8 mouse cellular contexts compared by ENCODE assay signal in genomic region chr10:87485721-87486620, GRCm38 (mm10). TPM values are rescaled to one million over a fixed set of nuclear protein-coding genes. Genes with fewer than 3 reads are reported as not detected.
DNase-seq lines count a peak whose midpoint lies in the region; ATAC-seq lines count a peak whose summit lies in the region.

No protein-coding gene starts in this region.

- no peaks in the 10 kb centered on the region for H3K9me3 ChIP-seq in liver, embryonic 11.5 days (ENCODE audit: control insufficient read depth, low read length)
- no peaks in the 10 kb centered on the region for H3K9me3 ChIP-seq in forebrain, embryonic 14.5 days (replicated peaks; ENCODE audit: control insufficient read depth, low read length)
- H3K9me3 ChIP-seq in midbrain, embryonic 16.5 days (replicated peaks; ENCODE audit: control insufficient read depth, low read length, poor library complexity, severe bottlenecking): no peaks in the 10 kb centered on the region

- H3K4me3 ChIP-seq in liver, embryonic 11.5 days (ENCODE audit: low read depth, low read length): no peak overlapping the region
- H3K4me3 ChIP-seq in forebrain, embryonic 14.5 days (ENCODE audit: low read depth, low read length): peak overlapping the region; percentile 29
- peak overlapping the region; percentile 49 for H3K4me3 ChIP-seq in midbrain, embryonic 16.5 days (ENCODE audit: low read depth, low read length)

- DNase-seq in liver: peak; percentile 21
- no peak for DNase-seq in liver, embryonic 11.5 days (ENCODE audit: low spot score)
- DNase-seq in forebrain, embryonic 14.5 days (ENCODE audit: low spot score): peak; percentile 88
- peak; percentile 48 for DNase-seq in kidney, postnatal 14 days
- DNase-seq in gastrocnemius, postnatal 4 days (ENCODE audit: low spot score in 2 of 2): no peak

- ATAC-seq in liver, embryonic 11.5 days (replicated peaks; ENCODE audit: low FRiP score): no peak
- ATAC-seq in forebrain, embryonic 14.5 days: peak; percentile 59
- peak; percentile 87 for ATAC-seq in midbrain, embryonic 16.5 days
- ATAC-seq in inflammation-experienced regulatory T-cells, adult 6 months: no peak
- ATAC-seq in megakaryocyte, adult 5-6 weeks (ENCODE audit: poor library complexity, severe bottlenecking): no peak

- H3K4me2 ChIP-seq in liver, embryonic 11.5 days: no peak overlapping the region
- peak overlapping the region; percentile 75 for H3K4me2 ChIP-seq in forebrain, embryonic 14.5 days (ENCODE audit: low read length)
- H3K4me2 ChIP-seq in midbrain, embryonic 16.5 days (ENCODE audit: low read length): peak overlapping the region; percentile 78

- no peaks in the 10 kb centered on the region for H3K36me3 ChIP-seq in liver, embryonic 11.5 days (ENCODE audit: control insufficient read depth, insufficient read depth, low read length)
- H3K36me3 ChIP-seq in forebrain, embryonic 14.5 days (ENCODE audit: control insufficient read depth, insufficient read depth, low read length): no peaks in the 10 kb centered on the region
- no peaks in the 10 kb centered on the region for H3K36me3 ChIP-seq in midbrain, embryonic 16.5 days (ENCODE audit: control insufficient read depth, insufficient read depth, low read length)

- no peak overlapping the region for H3K9ac ChIP-seq in liver, embryonic 11.5 days (ENCODE audit: low read depth, low read length)
- H3K9ac ChIP-seq in forebrain, embryonic 14.5 days (ENCODE audit: low read length): peak overlapping the region; percentile 59
- peak overlapping the region; percentile 62 for H3K9ac ChIP-seq in midbrain, embryonic 16.5 days (ENCODE audit: low read depth, low read length)

- H3K27me3 ChIP-seq in liver, embryonic 11.5 days (replicated peaks; ENCODE audit: control insufficient read depth, insufficient read depth, low read length): peaks cover 69% of the 10 kb centered on the region
- H3K27me3 ChIP-seq in forebrain, embryonic 14.5 days (replicated peaks; ENCODE audit: control insufficient read depth, insufficient read depth, low read length): no peaks in the 10 kb centered on the region
- H3K27me3 ChIP-seq in midbrain, embryonic 16.5 days (ENCODE audit: control insufficient read depth, insufficient read depth, low read depth, low read length): no peaks in the 10 kb centered on the region

- 5% methylated on average over 33 of the region's 33 CpGs for WGBS in liver, embryonic 11.5 days
- WGBS in forebrain, embryonic 14.5 days: 1% methylated on average over 33 of the region's 33 CpGs
- WGBS in midbrain, embryonic 16.5 days: under 1% methylated on average over 33 of the region's 33 CpGs

- no peak overlapping the region for H3K27ac ChIP-seq in liver, embryonic 11.5 days (ENCODE audit: low read depth, low read length)
- H3K27ac ChIP-seq in forebrain, embryonic 14.5 days (ENCODE audit: low read depth, low read length): peak overlapping the region; percentile 46
- peak overlapping the region; percentile 83 for H3K27ac ChIP-seq in midbrain, embryonic 16.5 days (ENCODE audit: low read length)

- no peaks in the 10 kb centered on the region for H3K4me1 ChIP-seq in liver, embryonic 11.5 days (replicated peaks; ENCODE audit: control insufficient read depth, insufficient read depth, low read length)
- H3K4me1 ChIP-seq in forebrain, embryonic 14.5 days (ENCODE audit: control insufficient read depth, insufficient read depth, low read length): peaks cover 23% of the 10 kb centered on the region
- peaks cover 38% of the 10 kb centered on the region for H3K4me1 ChIP-seq in midbrain, embryonic 16.5 days (ENCODE audit: control insufficient read depth, insufficient read depth, low read length)

RNA-seq across cellular contexts. Expression of gene Ascl1, which starts 7.5 kb away (rescaled TPM):
- polyA plus RNA-seq in liver, embryonic 11.5 days (2014; fragmentation: Nextera tagmentation; extraction: Ambion mirVana): 0.78 and 0.91 TPM in 2 replicates
- 26.6 and 28.8 TPM in 2 replicates for polyA plus RNA-seq in forebrain, embryonic 14.5 days (2014; fragmentation: Nextera tagmentation; extraction: Ambion mirVana)
- polyA plus RNA-seq in midbrain, embryonic 16.5 days (2015; fragmentation: Nextera tagmentation; extraction: Ambion mirVana): 8.1 and 9.0 TPM in 2 replicates
- under 1 TPM in 1 of 2 experiments, not detected in 1; 0.10 TPM for total RNA-seq in gastrocnemius, postnatal 4 days (2021)
- polyA plus RNA-seq in inflammation-experienced regulatory T-cells, adult 6 months (2017; shearing (Covaris generic)): not detected
- total RNA-seq in megakaryocyte, adult 5-6 weeks (2015): not detected in 2 replicates
- not detected in 2 replicates for total RNA-seq in megakaryocyte, adult 5-6 weeks (2017)

RNA-seq across cellular contexts. Expression of gene Pah, which starts 35.6 kb away (rescaled TPM):
- 4.6 and 5.0 TPM in 2 replicates for polyA plus RNA-seq in liver, embryonic 11.5 days (2014; fragmentation: Nextera tagmentation; extraction: Ambion mirVana)
- not detected in 2 replicates for polyA plus RNA-seq in forebrain, embryonic 14.5 days (2014; fragmentation: Nextera tagmentation; extraction: Ambion mirVana)
- 0.16 TPM in 1 of 2 replicates, not detected in the other for polyA plus RNA-seq in midbrain, embryonic 16.5 days (2015; fragmentation: Nextera tagmentation; extraction: Ambion mirVana)
- under 1 TPM in 1 of 2 experiments, not detected in 1; 0.47 TPM for total RNA-seq in gastrocnemius, postnatal 4 days (2021)
- polyA plus RNA-seq in inflammation-experienced regulatory T-cells, adult 6 months (2017; shearing (Covaris generic)): not detected
- not detected in 2 replicates for total RNA-seq in megakaryocyte, adult 5-6 weeks (2015)
- not detected in 2 replicates for total RNA-seq in megakaryocyte, adult 5-6 weeks (2017)

Comparison
In these comparisons a context has a peak if more than half of its experiments do, and no peak if none do; other contexts are left out.
1. DNase-seq: peak in liver (single experiment), forebrain, embryonic 14.5 days (single experiment) and kidney, postnatal 14 days (single experiment); none in liver, embryonic 11.5 days (single experiment) and gastrocnemius, postnatal 4 days (0 of 2).
2. ATAC-seq: peak in forebrain, embryonic 14.5 days (single experiment) and midbrain, embryonic 16.5 days (single experiment); none in liver, embryonic 11.5 days (single experiment), inflammation-experienced regulatory T-cells, adult 6 months (single experiment) and megakaryocyte, adult 5-6 weeks (single experiment).